Mouse (Mus musculus) C2C12 (cell line): ENCODE results near the gene Dixdc1.

Experiments used
- CTCF ChIP-seq: IDR thresholded peaks from one replicate; pipeline ENCODE4 v1.5.1; 2011; ENCODE audit not compliant: control insufficient read depth, insufficient read depth, insufficient read length
- USF1 ChIP-seq: IDR thresholded peaks from one replicate; pipeline ENCODE4 v1.6.1; 2011; ENCODE audit warnings: low read depth, mild to moderate bottlenecking, control low read depth, moderate library complexity

- no peak for TF ChIP-seq CTCF
- TF ChIP-seq USF1 = no peak
These were observed 45.7 kb downstream of the Dixdc1 start for GRCm38 (mm10) chr9:50693631-50694030.
